ENCODE assay signal across 10 mouse cellular contexts in genomic region chr2:84634006-84634405, GRCm38 (mm10). TPM values are rescaled to one million over a fixed set of nuclear protein-coding genes. Genes with fewer than 3 reads are reported as not detected.
DNase-seq lines count a peak whose midpoint lies in the region; ATAC-seq and TF ChIP-seq lines count a peak whose summit lies in the region.
"Had no signal": no experiment of that assay in that cellular context is flagged by ENCODE, and none has a peak within 500 bp of the region (broad histone marks: within the 10 kb centered on the region; RNA-seq: fewer than 3 reads in every experiment).

No protein-coding gene starts in this region.

- peak overlapping the region; percentile 70 for H3K9ac ChIP-seq in heart, embryonic 14.5 days (ENCODE audit: low read length)
- H3K9ac ChIP-seq in intestine, embryonic 16.5 days (ENCODE audit: low read depth, low read length): peak overlapping the region; percentile 58

- 20% methylated on average over 4 of the region's 4 CpGs for WGBS in heart, embryonic 14.5 days
- 69% methylated on average over 4 of the region's 4 CpGs for WGBS in spleen, adult 2 months
- WGBS in intestine, embryonic 16.5 days: 41% methylated on average over 4 of the region's 4 CpGs

- no peaks in the 10 kb centered on the region for H3K27me3 ChIP-seq in heart, embryonic 14.5 days (ENCODE audit: control insufficient read depth, insufficient read depth, low read length)
- H3K27me3 ChIP-seq in spleen, adult 2 months (ENCODE audit: control insufficient read depth, insufficient read depth, low read length): no peaks in the 10 kb centered on the region
- no peaks in the 10 kb centered on the region for H3K27me3 ChIP-seq in intestine, embryonic 16.5 days (replicated peaks; ENCODE audit: control insufficient read depth, insufficient read depth, low read length)

- peak overlapping the region; percentile 89 to 95 for H3K27ac ChIP-seq in heart, embryonic 14.5 days (replicated peaks in 1 of 2; ENCODE audit: control insufficient read depth in 1 of 2, insufficient read depth in 1 of 2, low read depth in 2 of 2, low read length in 2 of 2)
- peak overlapping the region; percentile 16; the same call in 1 of the 2 replicates for H3K27ac ChIP-seq in spleen, adult 2 months (ENCODE audit: insufficient read depth, low read length)
- H3K27ac ChIP-seq in intestine, embryonic 16.5 days (ENCODE audit: low read length): peak overlapping the region; percentile 98

- peak overlapping the region in 1 of 2 experiments; percentile 7; a peak in 1 of 4 replicates for H3K4me3 ChIP-seq in heart, embryonic 14.5 days (ENCODE audit: control insufficient read depth in 1 of 2, insufficient read depth in 1 of 2, low read depth in 1 of 2, low read length in 2 of 2)
- H3K4me3 ChIP-seq in spleen, adult 2 months (ENCODE audit: extremely low read depth, insufficient read depth, insufficient read length): no peak overlapping the region
- peak overlapping the region; percentile 27 for H3K4me3 ChIP-seq in intestine, embryonic 16.5 days (ENCODE audit: low read length)

- TF ChIP-seq POLR2A in spleen, adult 2 months (IDR thresholded peaks at IDR 0.05; ENCODE audit: low read depth, low read length): no peak

- TF ChIP-seq CTCF in spleen, adult 2 months (IDR thresholded peaks at IDR 0.05; ENCODE audit: extremely low read depth, insufficient read depth, insufficient read length, insufficient replicate concordance): no peak

- H3K9me3 ChIP-seq in heart, embryonic 14.5 days (ENCODE audit: control insufficient read depth, low read length): no peaks in the 10 kb centered on the region
- no peaks in the 10 kb centered on the region for H3K9me3 ChIP-seq in intestine, embryonic 16.5 days (ENCODE audit: control insufficient read depth, low read length)

- H3K4me1 ChIP-seq in heart, embryonic 14.5 days (ENCODE audit: control insufficient read depth in 2 of 2, insufficient read depth in 2 of 2, low read length in 2 of 2): peaks cover 34 to 76% of the 10 kb centered on the region in 2 experiments
- peaks cover 8% of the 10 kb centered on the region; the same call in 1 of the 2 replicates for H3K4me1 ChIP-seq in spleen, adult 2 months (ENCODE audit: control insufficient read depth, insufficient read depth, insufficient read length)
- H3K4me1 ChIP-seq in intestine, embryonic 16.5 days (ENCODE audit: control insufficient read depth, insufficient read depth, low read length): peaks cover 59% of the 10 kb centered on the region

- ATAC-seq in heart, embryonic 14.5 days (ENCODE audit: insufficient number of reproducible peaks, insufficient read depth, low FRiP score, low read depth): no peak
- ATAC-seq in intestine, embryonic 16.5 days: peak; percentile 16; the same call in 1 of the 2 replicates

- peak overlapping the region; percentile 60 for H3K4me2 ChIP-seq in heart, embryonic 14.5 days (ENCODE audit: low read length)
- peak overlapping the region; percentile 59 for H3K4me2 ChIP-seq in intestine, embryonic 16.5 days (ENCODE audit: low read depth, low read length)

- DNase-seq in heart, adult 8-10 months (ENCODE audit: low spot score): no peak
- no peak for DNase-seq in spleen, adult 2 months (ENCODE audit: low read depth in 1 of 2, low spot score in 2 of 2)
- no peak for DNase-seq in spleen, adult 12 weeks (ENCODE audit: low spot score)
- DNase-seq in right cerebral cortex, postnatal 10 days (ENCODE audit: low spot score in 2 of 2): no peak
- no peak for DNase-seq in layer of hippocampus, adult 9-11 months
- DNase-seq in layer of hippocampus, adult 9-10 months (ENCODE audit: low spot score): no peak

- peaks cover 5% of the 10 kb centered on the region for H3K36me3 ChIP-seq in heart, embryonic 14.5 days (ENCODE audit: control insufficient read depth, insufficient read depth, low read length)
- H3K36me3 ChIP-seq in spleen, adult 2 months (ENCODE audit: control insufficient read depth, insufficient read depth, low read length): no peaks in the 10 kb centered on the region
- no peaks in the 10 kb centered on the region for H3K36me3 ChIP-seq in intestine, embryonic 16.5 days (ENCODE audit: control insufficient read depth, insufficient read depth, low read length)

RNA-seq across cellular contexts. Expression of gene Ctnnd1, which starts 16.6 kb away (rescaled TPM):
- 65.2 and 68.5 TPM in 2 replicates for polyA plus RNA-seq in heart, embryonic 14.5 days (2014; fragmentation: Nextera tagmentation; extraction: Ambion mirVana)
- 10 to 100 TPM; 47.1 to 62.3 (median 51.3) TPM for total RNA-seq in heart, adult 8-10 months (2022)
- 12.3 and 14.7 TPM in 2 replicates for polyA plus RNA-seq in spleen, adult 2 months (2012; rRNA removed)
- polyA plus RNA-seq in intestine, embryonic 16.5 days (2015; fragmentation: Nextera tagmentation; extraction: Ambion mirVana): 57.2 and 64.1 TPM in 2 replicates

RNA-seq across cellular contexts. Expression of gene Btbd18, which starts 24.9 kb away (rescaled TPM):
- 0.11 and 0.15 TPM in 2 replicates for polyA plus RNA-seq in heart, embryonic 14.5 days (2014; fragmentation: Nextera tagmentation; extraction: Ambion mirVana)
- not detected for total RNA-seq in heart, adult 8-10 months (2022)
- not detected in 2 replicates for polyA plus RNA-seq in spleen, adult 2 months (2012; rRNA removed)
- 0.07 and 0.12 TPM in 2 replicates for polyA plus RNA-seq in intestine, embryonic 16.5 days (2015; fragmentation: Nextera tagmentation; extraction: Ambion mirVana)
- total RNA-seq: gastrocnemius, adult 8-10 months; left cerebral cortex, postnatal 36 days had no signal

RNA-seq across cellular contexts. Expression of gene Selenoh, which starts 36.6 kb away (rescaled TPM):
- polyA plus RNA-seq in heart, embryonic 14.5 days (2014; fragmentation: Nextera tagmentation; extraction: Ambion mirVana): 248 and 271 TPM in 2 replicates
- 10 to 100 TPM; 24.0 to 25.9 (median 24.0) TPM for total RNA-seq in heart, adult 8-10 months (2022)
- polyA plus RNA-seq in spleen, adult 2 months (2012; rRNA removed): 52.6 and 76.8 TPM in 2 replicates
- 184 and 206 TPM in 2 replicates for polyA plus RNA-seq in intestine, embryonic 16.5 days (2015; fragmentation: Nextera tagmentation; extraction: Ambion mirVana)

RNA-seq across cellular contexts. Expression of gene Gm28635, which starts 43.8 kb away (rescaled TPM):
- not detected in 2 replicates for polyA plus RNA-seq in heart, embryonic 14.5 days (2014; fragmentation: Nextera tagmentation; extraction: Ambion mirVana)
- 1 to 10 TPM; 2.7 to 9.6 (median 4.9) TPM for total RNA-seq in heart, adult 8-10 months (2022)
- not detected in 2 replicates for polyA plus RNA-seq in spleen, adult 2 months (2012; rRNA removed)
- polyA plus RNA-seq in intestine, embryonic 16.5 days (2015; fragmentation: Nextera tagmentation; extraction: Ambion mirVana): not detected in 2 replicates

RNA-seq across cellular contexts. Expression of gene Med19, which starts 44.2 kb away (rescaled TPM):
- 26.6 and 28.2 TPM in 2 replicates for polyA plus RNA-seq in heart, embryonic 14.5 days (2014; fragmentation: Nextera tagmentation; extraction: Ambion mirVana)
- 10 to 100 TPM; 11.5 to 13.4 (median 12.8) TPM for total RNA-seq in heart, adult 8-10 months (2022)
- polyA plus RNA-seq in spleen, adult 2 months (2012; rRNA removed): 4.9 and 5.0 TPM in 2 replicates
- polyA plus RNA-seq in intestine, embryonic 16.5 days (2015; fragmentation: Nextera tagmentation; extraction: Ambion mirVana): 29.0 and 31.6 TPM in 2 replicates

Comparison
In these comparisons a context has a peak if more than half of its experiments do, and no peak if none do; other contexts are left out.
1. H3K27ac ChIP-seq: peak in every context shown above with its lines; median percentile 98 in intestine, embryonic 16.5 days; 92 in heart, embryonic 14.5 days; 16 in spleen, adult 2 months.